Mouse (Mus musculus): ENCODE measurements around the gene Ager. TPM values are rescaled to one million over a fixed set of nuclear protein-coding genes. Genes with fewer than 3 reads are reported as not detected.

The Ager gene
- 1.3 and 1.5 TPM in 2 replicates for polyA plus RNA-seq (2016; fragmentation: Nextera tagmentation; extraction: Ambion mirVana)

- Histone ChIP-seq H3K9ac (peak within 1 kb of the TSS; percentile 40), H3K4me3 (no peak within 1 kb of the TSS), H3K4me1 (peaks cover 78% of the 10 kb centered on the region), H3K27ac (0 out of 2 replicates have a peak within 1 kb of the TSS, but pooled peaks have one; percentile 11), H3K4me2 (no peak within 1 kb of the TSS), H3K9me3 (replicated peaks) (no peaks in the 10 kb centered on the region), H3K27me3 (replicated peaks) (no peaks in the 10 kb centered on the region), H3K36me3 (peaks cover 55% of the 10 kb centered on the region)
- ATAC-seq: no peak
- 25% methylated on average over 6 of the region's 6 CpGs for WGBS (ENCODE audit: insufficient replicate concordance)
These were observed at the start of gene Ager for GRCm38 (mm10) chr17:34597566-34598095. TSS of gene Ager (plus strand) at chr17:34597862.

GRCm38 (mm10) chr17:34549156-34549555, 48.5 kb upstream of the Ager start:
- H3K27me3 ChIP-seq (replicated peaks): peaks cover 10% of the 10 kb centered on the region
- H3K27ac ChIP-seq: no peak overlapping the region
- H3K4me3 ChIP-seq: no peak overlapping the region
- WGBS (ENCODE audit: insufficient replicate concordance): 74% methylated on average over 3 of the region's 3 CpGs
- no peak for ATAC-seq
- no peak overlapping the region for H3K4me2 ChIP-seq
- H3K9me3 ChIP-seq (replicated peaks): no peaks in the 10 kb centered on the region
- no peaks in the 10 kb centered on the region for H3K4me1 ChIP-seq
- H3K36me3 ChIP-seq: no peaks in the 10 kb centered on the region
- H3K9ac ChIP-seq: no peak overlapping the region

GRCm38 (mm10) chr17:34549843-34550242, 47.8 kb upstream of the Ager start:
- no peak overlapping the region for H3K4me3 ChIP-seq
- H3K4me1 ChIP-seq: no peaks in the 10 kb centered on the region
- no peak for ATAC-seq
- H3K27me3 ChIP-seq (replicated peaks): peaks cover 16% of the 10 kb centered on the region
- 55% methylated on average over 2 of the region's 2 CpGs for WGBS (ENCODE audit: insufficient replicate concordance)
- no peak overlapping the region for H3K9ac ChIP-seq
- H3K27ac ChIP-seq: no peak overlapping the region
- H3K36me3 ChIP-seq: no peaks in the 10 kb centered on the region
- no peaks in the 10 kb centered on the region for H3K9me3 ChIP-seq (replicated peaks)
- H3K4me2 ChIP-seq: no peak overlapping the region

- H3K4me3 ChIP-seq: no peak overlapping the region
- 12% methylated on average over 5 of the region's 5 CpGs for WGBS (ENCODE audit: insufficient replicate concordance)
- no peaks in the 10 kb centered on the region for H3K9me3 ChIP-seq (replicated peaks)
- peaks cover 7% of the 10 kb centered on the region for H3K4me1 ChIP-seq
- ATAC-seq: no peak
- no peaks in the 10 kb centered on the region for H3K36me3 ChIP-seq
- H3K27ac ChIP-seq: no peak overlapping the region
- peaks cover 40% of the 10 kb centered on the region for H3K27me3 ChIP-seq (replicated peaks)
- no peak overlapping the region for H3K4me2 ChIP-seq
- no peak overlapping the region for H3K9ac ChIP-seq
These were observed 42.2 kb upstream of the Ager start for GRCm38 (mm10) chr17:34555483-34555882.

- no peak for ATAC-seq
- no peak overlapping the region for H3K27ac ChIP-seq
- H3K4me1 ChIP-seq: peaks cover 16% of the 10 kb centered on the region
- H3K36me3 ChIP-seq: no peaks in the 10 kb centered on the region
- 58% methylated on average over 8 of the region's 8 CpGs for WGBS (ENCODE audit: insufficient replicate concordance)
- H3K4me3 ChIP-seq: no peak overlapping the region
- H3K4me2 ChIP-seq: no peak overlapping the region
- H3K9ac ChIP-seq: no peak overlapping the region
- H3K27me3 ChIP-seq (replicated peaks): peaks cover 44% of the 10 kb centered on the region
- no peaks in the 10 kb centered on the region for H3K9me3 ChIP-seq (replicated peaks)
These were observed 41.3 kb upstream of the Ager start for GRCm38 (mm10) chr17:34556406-34556805.

GRCm38 (mm10) chr17:34557411-34557810, 40.3 kb upstream of the Ager start:
- whole genome bisulfite sequencing (ENCODE audit: insufficient replicate concordance): 63% methylated on average over 11 of the region's 11 CpGs
- Histone ChIP-seq H3K4me2 (no peak overlapping the region), H3K9me3 (replicated peaks) (no peaks in the 10 kb centered on the region)

GRCm38 (mm10) chr17:34559116-34559515, 38.5 kb upstream of the Ager start:
- WGBS (ENCODE audit: insufficient replicate concordance): 74% methylated on average over 7 of the region's 7 CpGs
- Histone ChIP-seq H3K9me3 (replicated peaks) (no peaks in the 10 kb centered on the region), H3K27me3 (replicated peaks) (peaks cover 35% of the 10 kb centered on the region), H3K4me2 (no peak overlapping the region), H3K4me3 (no peak overlapping the region), H3K27ac (no peak overlapping the region), H3K4me1 (peaks cover 22% of the 10 kb centered on the region), H3K9ac (no peak overlapping the region), H3K36me3 (no peaks in the 10 kb centered on the region)
- ATAC-seq: no peak

More at GRCm38 (mm10) chr17:34557411-34557810, 40.3 kb upstream of the Ager start:
- ATAC-seq: no peak
- no peak overlapping the region for H3K27ac ChIP-seq
- H3K36me3 ChIP-seq: no peaks in the 10 kb centered on the region
- no peak overlapping the region for H3K9ac ChIP-seq
- H3K4me1 ChIP-seq: peaks cover 18% of the 10 kb centered on the region
- no peak overlapping the region for H3K4me3 ChIP-seq
- peaks cover 45% of the 10 kb centered on the region for H3K27me3 ChIP-seq (replicated peaks)

GRCm38 (mm10) chr17:34559895-34560294, 37.8 kb upstream of the Ager start:
- peaks cover 31% of the 10 kb centered on the region for H3K27me3 ChIP-seq (replicated peaks)
- H3K4me3 ChIP-seq: no peak overlapping the region
- 0 out of 2 replicates have a peak overlapping the region, but pooled peaks have one; percentile 4 for H3K4me2 ChIP-seq
- H3K4me1 ChIP-seq: peaks cover 24% of the 10 kb centered on the region
- H3K36me3 ChIP-seq: no peaks in the 10 kb centered on the region
- WGBS (ENCODE audit: insufficient replicate concordance): 20% methylated on average over 15 of the region's 15 CpGs
- H3K9me3 ChIP-seq (replicated peaks): no peaks in the 10 kb centered on the region
- ATAC-seq: peak; percentile 59; the same call in 1 of the 2 replicates
- H3K27ac ChIP-seq: no peak overlapping the region
- no peak overlapping the region for H3K9ac ChIP-seq

- WGBS (ENCODE audit: insufficient replicate concordance): 80% methylated on average over 6 of the region's 6 CpGs
- Histone ChIP-seq H3K9ac (no peak overlapping the region), H3K27ac (no peak overlapping the region), H3K9me3 (replicated peaks) (no peaks in the 10 kb centered on the region), H3K4me2 (no peak overlapping the region), H3K4me1 (peaks cover 24% of the 10 kb centered on the region), H3K27me3 (replicated peaks) (peaks cover 36% of the 10 kb centered on the region), H3K4me3 (no peak overlapping the region), H3K36me3 (no peaks in the 10 kb centered on the region)
- ATAC-seq: no peak
These were observed 37.2 kb upstream of the Ager start for GRCm38 (mm10) chr17:34560438-34560837.

- Histone ChIP-seq H3K9me3 (replicated peaks) (no peaks in the 10 kb centered on the region), H3K9ac (0 out of 2 replicates have a peak overlapping the region, but pooled peaks have one; percentile 17), H3K4me3 (no peak overlapping the region), H3K27ac (0 out of 2 replicates have a peak overlapping the region, but pooled peaks have one; percentile 36), H3K4me2 (peak overlapping the region; percentile 36), H3K36me3 (no peaks in the 10 kb centered on the region), H3K4me1 (peaks cover 24% of the 10 kb centered on the region), H3K27me3 (replicated peaks) (peaks cover 43% of the 10 kb centered on the region)
- WGBS (ENCODE audit: insufficient replicate concordance): 24% methylated on average over 8 of the region's 8 CpGs
- ATAC-seq: no peak
These were observed 36.5 kb upstream of the Ager start for GRCm38 (mm10) chr17:34561200-34561599.

GRCm38 (mm10) chr17:34562595-34562994, 35.1 kb upstream of the Ager start:
- 65% methylated on average over 3 of the region's 3 CpGs for WGBS (ENCODE audit: insufficient replicate concordance)
- Histone ChIP-seq H3K36me3 (no peaks in the 10 kb centered on the region), H3K4me1 (peaks cover 24% of the 10 kb centered on the region), H3K27ac (no peak overlapping the region), H3K9me3 (replicated peaks) (no peaks in the 10 kb centered on the region), H3K4me3 (no peak overlapping the region), H3K4me2 (no peak overlapping the region), H3K27me3 (replicated peaks) (peaks cover 50% of the 10 kb centered on the region), H3K9ac (no peak overlapping the region)
- no peak for ATAC-seq

- H3K27ac ChIP-seq: no peak overlapping the region
- H3K36me3 ChIP-seq: no peaks in the 10 kb centered on the region
- no peak overlapping the region for H3K4me2 ChIP-seq
- WGBS (ENCODE audit: insufficient replicate concordance): 66% methylated on average over 11 of the region's 11 CpGs
- H3K9ac ChIP-seq: no peak overlapping the region
- H3K4me1 ChIP-seq: peaks cover 24% of the 10 kb centered on the region
- H3K4me3 ChIP-seq: no peak overlapping the region
- peaks cover 48% of the 10 kb centered on the region for H3K27me3 ChIP-seq (replicated peaks)
- no peak for ATAC-seq
- H3K9me3 ChIP-seq (replicated peaks): no peaks in the 10 kb centered on the region
These were observed 34.3 kb upstream of the Ager start for GRCm38 (mm10) chr17:34563354-34563753.

Measured in liver, embryonic 12.5 days (tissue).